Mouse (Mus musculus) cortical plate, adult 2 months (tissue): ENCODE measurements around the gene Echs1. TPM values are rescaled to one million over a fixed set of nuclear protein-coding genes. Genes with fewer than 3 reads are reported as not detected.

Experiments used
- H3K27ac ChIP-seq: fragments of 200-500 bp; 2 replicates; pipeline ENCODE4 v1.5.1; 2012; ENCODE audit warnings: low read length, control low read depth, inconsistent platforms; ENCODE audit not compliant: insufficient read depth
- H3K4me1 ChIP-seq: fragments of 200-500 bp; 2 replicates; pipeline ENCODE4 v1.6.1; 2011; ENCODE audit warnings: low read length; ENCODE audit not compliant: control insufficient read depth, insufficient read depth
- H3K4me3 ChIP-seq: fragments of 200-500 bp; 2 replicates; pipeline ENCODE4 v1.5.1; 2011; ENCODE audit warnings: mild to moderate bottlenecking, low read length, control low read depth; ENCODE audit not compliant: insufficient read depth
- CTCF ChIP-seq: fragments of 200-500 bp; IDR thresholded peaks from 2 replicates; pipeline ENCODE4 v1.5.1; 2011; ENCODE audit warnings: mild to moderate bottlenecking, control low read depth, low read length; ENCODE audit not compliant: insufficient read depth; ENCODE audit errors: extremely low read depth
- POLR2A ChIP-seq: fragments of 200-500 bp; IDR thresholded peaks from 2 replicates; pipeline ENCODE4 v1.6.1; 2011; ENCODE audit warnings: mild to moderate bottlenecking, low read length, control low read depth; ENCODE audit not compliant: insufficient read depth; ENCODE audit errors: extremely low read depth
- polyA plus RNA-seq: library from polyadenylated mRNA; depleted of rRNA; stranded (reverse); fragments of >200 nt; gene quantifications from 2 replicates; pipeline ENCODE4 v1.2.3, GENCODE M21; 2012

Gene Echs1
- polyA plus RNA-seq, 1 experiment, result 67.2 TPM

GRCm38 (mm10) chr7:140095556-140095955 is 20.7 kb downstream of the Echs1 start:
- TF ChIP-seq CTCF (no peak), POLR2A (no peak)
- Histone ChIP-seq H3K27ac (no peak overlapping the region), H3K4me1 (no peaks in the 10 kb centered on the region), H3K4me3 (no peak overlapping the region)

DNA sequence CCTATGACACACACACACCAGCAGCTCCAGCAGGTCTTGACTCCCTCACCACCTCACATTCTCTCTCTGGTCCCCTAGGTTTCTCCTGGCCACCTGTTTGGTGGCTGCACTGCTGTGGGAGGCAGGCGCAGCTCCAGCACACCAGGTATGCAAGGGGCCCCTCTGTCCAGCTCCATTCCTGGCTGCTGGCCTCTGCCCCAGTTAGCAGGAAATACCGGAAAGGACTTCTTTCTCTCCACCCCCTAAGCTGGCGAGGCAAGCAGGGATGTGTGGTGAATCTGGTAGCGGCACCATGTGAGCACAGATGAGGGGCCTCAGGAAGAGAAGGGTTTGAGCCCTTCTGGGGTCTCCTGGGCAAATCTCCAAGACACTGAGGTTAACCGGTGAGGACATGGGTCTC is 21.3 kb downstream of the Echs1 start:
- Histone ChIP-seq H3K27ac (no peak overlapping the region), H3K4me1 (no peaks in the 10 kb centered on the region), H3K4me3 (no peak overlapping the region)
- TF ChIP-seq CTCF, result no peak
- no peak for TF ChIP-seq POLR2A

GRCm38 (mm10) chr7:140092924-140093528 is 23.2 kb downstream of the Echs1 start, which contains the start of gene Prap1:
TSS of gene Prap1 (plus strand) at chr7:140093395.
- H3K27ac ChIP-seq, result no peak within 1 kb of the TSS
- TF ChIP-seq CTCF, result no peak
- no peak for TF ChIP-seq POLR2A
- H3K4me1 ChIP-seq, result no peaks in the 10 kb centered on the region
- H3K4me3 ChIP-seq, result no peak within 1 kb of the TSS

GRCm38 (mm10) chr7:140090601-140091000 is 25.7 kb downstream of the Echs1 start:
- Histone ChIP-seq H3K4me1 (no peaks in the 10 kb centered on the region), H3K4me3 (no peak overlapping the region), H3K27ac (no peak overlapping the region)
- TF ChIP-seq CTCF (no peak), POLR2A (no peak)

DNA sequence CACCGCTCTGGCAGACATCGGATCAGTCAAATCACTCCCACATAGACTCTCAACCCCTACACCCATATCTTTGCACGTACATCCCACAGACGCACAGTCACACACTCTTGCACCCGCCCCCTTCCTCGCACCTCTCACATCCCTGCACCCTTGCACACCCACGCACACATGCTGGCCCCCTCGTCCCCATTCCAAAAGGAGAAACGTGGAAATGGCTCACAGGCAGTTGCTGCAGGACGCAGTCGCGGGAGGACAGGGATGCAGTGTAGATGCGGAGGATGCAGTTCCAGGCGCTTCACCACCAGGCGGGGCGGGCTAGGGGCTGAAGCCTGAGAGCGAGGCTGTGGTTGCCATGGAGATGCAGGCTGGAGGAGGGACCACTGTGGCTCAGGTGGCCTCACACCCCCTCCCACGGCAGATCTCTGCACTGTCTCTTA is 34.0 kb downstream of the Echs1 start, which contains the start of gene Caly:
Gene Caly (minus strand): TSS at position 307 of the 437 bp plus-strand sequence.
- peak within 1 kb of the TSS; percentile 34 for H3K4me3 ChIP-seq
- TF ChIP-seq POLR2A (peak; percentile 77), CTCF (peak; percentile 28; the same call in 1 of the 2 replicates)
- peak within 1 kb of the TSS; percentile 94 for H3K27ac ChIP-seq
- peaks cover 2% of the 10 kb centered on the region; the same call in 1 of the 2 replicates for H3K4me1 ChIP-seq

GRCm38 (mm10) chr7:140081408-140082241 is 34.7 kb downstream of the Echs1 start:
- Histone ChIP-seq H3K27ac (peak overlapping the region; percentile 94), H3K4me1 (peaks cover 2% of the 10 kb centered on the region; the same call in 1 of the 2 replicates), H3K4me3 (peak overlapping the region; percentile 34)
- TF ChIP-seq CTCF (no peak), POLR2A (peak; percentile 24; the same call in 1 of the 2 replicates)

- Histone ChIP-seq H3K4me3 (peak overlapping the region; percentile 34), H3K4me1 (peaks cover 2% of the 10 kb centered on the region; the same call in 1 of the 2 replicates), H3K27ac (peak overlapping the region; percentile 94)
- TF ChIP-seq POLR2A (peak; percentile 99), CTCF (no peak)
Observed at GRCm38 (mm10) chr7:140080503-140081156, 35.6 kb downstream of the Echs1 start.

DNA sequence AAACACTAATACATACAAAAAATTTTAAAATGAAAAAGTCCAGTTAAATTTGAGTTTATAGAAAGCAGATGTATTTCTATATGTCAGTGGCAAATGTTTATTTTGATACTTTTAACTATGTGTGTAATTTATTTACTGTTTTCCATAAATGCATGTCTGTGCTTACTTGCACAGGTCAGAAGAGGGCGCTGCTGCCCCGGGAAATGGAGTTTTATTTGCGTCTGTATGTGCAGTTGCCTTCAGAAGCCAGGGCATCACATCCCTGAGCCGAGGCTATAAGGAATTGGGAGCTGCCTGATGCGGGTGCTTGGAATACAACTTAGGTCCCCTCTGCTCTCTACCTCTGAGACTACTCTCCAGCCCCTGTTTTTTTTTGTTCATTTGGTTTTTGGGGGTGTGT is 37.6 kb downstream of the Echs1 start:
- peaks cover 2% of the 10 kb centered on the region; the same call in 1 of the 2 replicates for H3K4me1 ChIP-seq
- TF ChIP-seq POLR2A (0 out of 2 replicates have a peak, but pooled peaks have one; percentile 17), CTCF (peak; percentile 94)
- H3K4me3 ChIP-seq, result no peak overlapping the region
- no peak overlapping the region for H3K27ac ChIP-seq

- Histone ChIP-seq H3K4me3 (no peak overlapping the region), H3K27ac (no peak overlapping the region), H3K4me1 (peaks cover 2% of the 10 kb centered on the region; the same call in 1 of the 2 replicates)
- no peak for TF ChIP-seq CTCF
- no peak for TF ChIP-seq POLR2A
Observed at GRCm38 (mm10) chr7:140077698-140078097, 38.6 kb downstream of the Echs1 start.
